Mouse (Mus musculus) CH12.LX (cell line): ENCODE data around the gene Cacna1c. TPM values are rescaled to one million over a fixed set of nuclear protein-coding genes. Genes with fewer than 3 reads are reported as not detected.

Source experiments
- DNase-seq: peaks from one replicate; pipeline ENCODE4 v3.0.0-alpha.2; 2013; ENCODE audit errors: extremely low read depth
- H3K27ac ChIP-seq: 2 replicates; pipeline ENCODE4 v1.5.1; 2012; ENCODE audit warnings: low read depth, mild to moderate bottlenecking, control low read depth, moderate library complexity; ENCODE audit not compliant: insufficient read depth
- H3K27me3 ChIP-seq: replicated peaks from 2 replicates; pipeline ENCODE3; 2012; ENCODE audit warnings: inconsistent platforms
- H3K36me3 ChIP-seq, 2 experiments: replicated peaks in 1 of 2; 2 replicates each; pipeline versions ENCODE3 to v1.6.1; 2012; ENCODE audit warnings: inconsistent platforms in 1 of 2, low read length in 1 of 2, mild to moderate bottlenecking in 1 of 2, mixed read lengths in 1 of 2, moderate library complexity in 1 of 2; ENCODE audit not compliant: control insufficient read depth in 1 of 2, insufficient read depth in 1 of 2
- H3K4me1 ChIP-seq, 2 experiments: 2 replicates each; pipeline ENCODE4 v1.6.1; 2012; ENCODE audit warnings: inconsistent platforms in 1 of 2, moderate library complexity in 1 of 2; ENCODE audit not compliant: insufficient read depth in 2 of 2, control insufficient read depth in 1 of 2
- H3K4me2 ChIP-seq: 2 replicates; pipeline ENCODE4 v1.6.1; 2012; ENCODE audit warnings: low read depth, mild to moderate bottlenecking, control low read depth; ENCODE audit not compliant: poor library complexity, insufficient read depth, severe bottlenecking
- H3K4me3 ChIP-seq, 3 experiments: fragments of 150-350 bp in 1 of 3; sonication (generic) in 1 of 3; replicated peaks in 1 of 3; 2 replicates each; pipeline versions ENCODE3 to v1.5.1; 2011 to 2012; ENCODE audit warnings: low read depth in 2 of 3, low read length in 2 of 3, mild to moderate bottlenecking in 2 of 3, moderate library complexity in 2 of 3, control low read depth in 1 of 3, improper control_type of control experiment in 1 of 3, inconsistent platforms in 1 of 3, mixed read lengths in 1 of 3; ENCODE audit not compliant: poor library complexity in 1 of 3
- H3K79me2 ChIP-seq: replicated peaks from 2 replicates; pipeline ENCODE4 v1.6.1; 2012; ENCODE audit warnings: mild to moderate bottlenecking, moderate library complexity; ENCODE audit not compliant: control insufficient read depth, poor library complexity, insufficient read depth, severe bottlenecking; ENCODE audit errors: extremely low read depth
- H3K9ac ChIP-seq: 2 replicates; pipeline ENCODE4 v1.6.1; 2012; ENCODE audit warnings: low read depth, mild to moderate bottlenecking, control low read depth, moderate library complexity; ENCODE audit not compliant: insufficient read depth
- H3K9me3 ChIP-seq: replicated peaks from 2 replicates; pipeline ENCODE3; 2012; ENCODE audit warnings: low read length, inconsistent platforms, mixed read lengths
- BHLHE40 ChIP-seq: IDR thresholded peaks from 2 replicates; pipeline ENCODE4 v1.6.1; 2011; ENCODE audit warnings: mild to moderate bottlenecking, low read depth, low read length, improper control_type of control experiment
- CHD1 ChIP-seq: IDR thresholded peaks from 2 replicates; pipeline ENCODE4 v1.6.1; 2012; ENCODE audit warnings: low read depth, low read length, improper control_type of control experiment, inconsistent platforms
- CHD2 ChIP-seq: IDR thresholded peaks from 2 replicates; pipeline ENCODE4 v1.6.1; 2011; ENCODE audit warnings: low read length, improper control_type of control experiment
- CTCF ChIP-seq, 2 experiments: IDR thresholded peaks in 1 of 2; conservative IDR thresholded peaks in 1 of 2; 2 replicates each; pipeline ENCODE4 v1.5.1; 2011 to 2012; ENCODE audit warnings: low read depth in 2 of 2, low read length in 2 of 2, improper control_type of control experiment in 1 of 2, inconsistent platforms in 1 of 2, mild to moderate bottlenecking in 1 of 2, moderate library complexity in 1 of 2
- ELF1 ChIP-seq: IDR thresholded peaks from 2 replicates; pipeline ENCODE4 v1.6.1; 2014; ENCODE audit warnings: low read depth, mild to moderate bottlenecking, inconsistent platforms, low read length, improper control_type of control experiment
- EP300 ChIP-seq: IDR thresholded peaks from 2 replicates; pipeline ENCODE4 v1.6.1; 2011; ENCODE audit warnings: low read length, improper control_type of control experiment
- ETS1 ChIP-seq: conservative IDR thresholded peaks from 2 replicates; pipeline ENCODE4 v1.6.1; 2012; ENCODE audit warnings: low read depth, mild to moderate bottlenecking, inconsistent platforms, low read length, improper control_type of control experiment, moderate library complexity
- GABPA ChIP-seq: IDR thresholded peaks from 2 replicates; pipeline ENCODE4 v1.6.1; 2012; ENCODE audit warnings: low read depth, low read length, improper control_type of control experiment, inconsistent platforms; ENCODE audit not compliant: insufficient replicate concordance
- JUN ChIP-seq: IDR thresholded peaks from 2 replicates; pipeline ENCODE4 v1.6.1; 2011; ENCODE audit warnings: low read depth, mild to moderate bottlenecking, low read length, improper control_type of control experiment, moderate library complexity; ENCODE audit not compliant: insufficient read depth
- JUND ChIP-seq: conservative IDR thresholded peaks from 2 replicates; pipeline ENCODE4 v1.6.1; 2011; ENCODE audit warnings: low read depth, low read length, improper control_type of control experiment
- MAFK ChIP-seq: IDR thresholded peaks from 2 replicates; pipeline ENCODE4 v1.6.1; 2011; ENCODE audit warnings: low read length, improper control_type of control experiment; ENCODE audit not compliant: insufficient replicate concordance
- MAX ChIP-seq: IDR thresholded peaks from 2 replicates; pipeline ENCODE4 v1.6.1; 2011; ENCODE audit warnings: low read length, improper control_type of control experiment
- MAZ ChIP-seq: IDR thresholded peaks from 2 replicates; pipeline ENCODE4 v1.6.1; 2012; ENCODE audit warnings: low read depth, mild to moderate bottlenecking, inconsistent platforms, low read length, improper control_type of control experiment, moderate library complexity
- MYC ChIP-seq: IDR thresholded peaks from 2 replicates; pipeline ENCODE4 v1.6.1; 2011; ENCODE audit warnings: low read depth, mild to moderate bottlenecking, improper control_type of control experiment, low read length
- NELFE ChIP-seq: IDR thresholded peaks from 2 replicates; pipeline ENCODE4 v1.6.1; 2011; ENCODE audit warnings: low read depth, low read length, improper control_type of control experiment
- NRF1 ChIP-seq: IDR thresholded peaks from 2 replicates; pipeline ENCODE4 v1.6.1; 2014; ENCODE audit warnings: low read depth, mild to moderate bottlenecking, inconsistent platforms, low read length, improper control_type of control experiment, moderate library complexity
- PAX5 ChIP-seq: IDR thresholded peaks from 2 replicates; pipeline ENCODE4 v1.6.1; 2012; ENCODE audit warnings: low read length, inconsistent platforms, mixed read lengths
- POLR2A ChIP-seq: IDR thresholded peaks from 2 replicates; pipeline ENCODE4 v1.6.1; 2011; ENCODE audit warnings: low read depth, mild to moderate bottlenecking, improper control_type of control experiment, low read length
- RAD21 ChIP-seq: IDR thresholded peaks from 2 replicates; pipeline ENCODE4 v1.6.1; 2011; ENCODE audit warnings: low read depth, mild to moderate bottlenecking, low read length, improper control_type of control experiment, moderate library complexity
- SIN3A ChIP-seq: IDR thresholded peaks from 2 replicates; pipeline ENCODE4 v1.6.1; 2012; ENCODE audit warnings: low read length, improper control_type of control experiment, inconsistent platforms
- SMC3 ChIP-seq: IDR thresholded peaks from 2 replicates; pipeline ENCODE4 v1.6.1; 2011; ENCODE audit warnings: low read depth, low read length, improper control_type of control experiment
- TBP ChIP-seq: conservative IDR thresholded peaks from 2 replicates; pipeline ENCODE4 v1.6.1; 2011; ENCODE audit warnings: low read depth, low read length, improper control_type of control experiment
- USF2 ChIP-seq: conservative IDR thresholded peaks from 2 replicates; pipeline ENCODE4 v1.6.1; 2011; ENCODE audit warnings: low read depth, low read length, improper control_type of control experiment
- ZC3H11A ChIP-seq: IDR thresholded peaks from 2 replicates; pipeline ENCODE4 v1.6.1; 2012; ENCODE audit warnings: low read depth, mild to moderate bottlenecking, inconsistent platforms, low read length, improper control_type of control experiment
- ZKSCAN1 ChIP-seq: IDR thresholded peaks from 2 replicates; pipeline ENCODE4 v1.6.1; 2012; ENCODE audit warnings: low read depth, inconsistent platforms, low read length, improper control_type of control experiment, borderline replicate concordance
- ZMIZ1 ChIP-seq: IDR thresholded peaks from 2 replicates; pipeline ENCODE4 v1.6.1; 2012; ENCODE audit warnings: low read depth, mild to moderate bottlenecking, inconsistent platforms, low read length, improper control_type of control experiment
- dilution Hi-C: fragments of 300-500 bp; cut with MboI; formaldehyde crosslinking; loops from 2 replicates; pipeline ENCODE4 v1.14.3; 2020; ENCODE audit warnings: low sequenced_read_pairs; ENCODE audit not compliant: extremely low pct_unique_long_range_greater_than_20kb, extremely low pct_ligation_motif_present
- in situ Hi-C: fragments of 300-500 bp; cut with MboI; formaldehyde crosslinking; loops from 3 replicates; pipeline ENCODE4 v1.14.3; 2019; ENCODE audit warnings: low sequenced_read_pairs, low pct_ligation_motif_present, low pct_unique_long_range_greater_than_20kb, mixed read lengths
- polyA plus RNA-seq: library from polyadenylated mRNA; unstranded; fragments of >175 nt; gene quantifications from 2 replicates; pipeline ENCODE4 v1.2.1, GENCODE M21; 2012; ENCODE audit warnings: low read depth; ENCODE audit not compliant: insufficient read length
- total RNA-seq, 2 experiments: library from RNA; depleted of rRNA; stranded (reverse); fragments of 300-350 nt in 1 of 2; fragments of >200 nt in 1 of 2; gene quantifications; 2 replicates each; pipeline ENCODE4 v1.2.3; 2012 to 2014

The Cacna1c gene
- total and polyA plus RNA-seq, 3 experiments = 0.04 TPM; not detected in 2

DNA sequence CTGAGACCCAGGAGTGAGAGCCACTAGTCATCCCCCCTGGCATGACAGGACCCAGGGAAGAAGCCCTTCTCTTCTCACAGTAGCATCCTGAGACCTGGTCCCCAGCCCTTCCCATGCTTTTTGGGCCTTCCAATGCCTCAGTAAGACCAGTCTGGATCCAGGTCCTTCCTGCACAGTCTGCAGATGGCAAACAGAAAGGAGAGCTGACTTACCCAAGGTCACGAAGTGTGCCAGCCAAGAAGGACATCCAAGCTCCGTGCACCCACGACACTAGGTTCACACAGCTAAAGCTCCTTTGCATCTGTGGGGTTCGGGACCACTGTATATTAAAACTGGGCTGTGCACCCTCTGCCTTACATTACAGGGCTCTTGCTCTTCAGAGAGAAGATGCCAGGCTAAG is 252.1 kb downstream of the Cacna1c start:
- no peak for DNase-seq
- no peak overlapping the region for H3K9ac ChIP-seq
- no peak overlapping the region for H3K4me2 ChIP-seq
- no peaks in the 10 kb centered on the region for H3K9me3 ChIP-seq
- in situ Hi-C loops (loop anchor here (25.0 kb wide), 1 partner anchor 168 kb away; no protein-coding TSS in a partner anchor), dilution Hi-C loops (no loop called here)
- H3K27ac ChIP-seq = no peak overlapping the region
- no peaks in the 10 kb centered on the region for H3K4me1 ChIP-seq
- H3K27me3 ChIP-seq = peaks cover 91% of the 10 kb centered on the region
- no peaks in the 10 kb centered on the region for H3K79me2 ChIP-seq
- no peak for TF ChIP-seq ETS1
- no peak for TF ChIP-seq TBP
- no peak for TF ChIP-seq MAFK
- TF ChIP-seq MAX = no peak
- TF ChIP-seq JUND = no peak
- no peak for TF ChIP-seq ELF1
- TF ChIP-seq EP300 = no peak
- TF ChIP-seq RAD21 = no peak
- no peak for TF ChIP-seq CHD2
- no peak for TF ChIP-seq NRF1
- no peak for TF ChIP-seq CHD1
- no peak for TF ChIP-seq USF2
- no peak for TF ChIP-seq GABPA
- no peak for TF ChIP-seq BHLHE40
- TF ChIP-seq NELFE = no peak
- no peak overlapping the region for H3K4me3 ChIP-seq
- no peaks in the 10 kb centered on the region for H3K36me3 ChIP-seq

DNA sequence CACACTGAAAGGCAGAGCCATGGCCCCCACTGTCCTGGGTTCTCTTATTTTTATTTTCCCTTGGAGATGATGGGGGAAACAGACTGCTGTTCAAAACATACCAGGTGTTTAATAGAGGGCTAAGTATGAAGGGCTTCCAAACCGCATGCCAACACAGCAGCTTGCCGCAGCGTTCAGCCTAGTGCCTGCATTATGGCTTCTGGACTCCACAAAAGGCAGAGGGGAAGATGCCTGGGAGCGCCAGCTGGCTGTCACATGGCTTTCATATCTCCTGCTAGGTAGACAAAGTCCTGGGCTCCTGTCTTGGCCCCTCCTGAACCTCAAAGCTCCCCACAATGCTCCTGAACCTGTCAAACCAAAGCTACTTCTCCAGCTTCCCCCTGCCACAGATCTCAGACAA is 254.4 kb downstream of the Cacna1c start:
- Histone ChIP-seq H3K9ac (no peak overlapping the region), H3K9me3 (no peaks in the 10 kb centered on the region), H3K79me2 (no peaks in the 10 kb centered on the region), H3K4me2 (no peak overlapping the region), H3K4me1 (no peaks in the 10 kb centered on the region), H3K27ac (no peak overlapping the region), H3K27me3 (peaks cover 91% of the 10 kb centered on the region), H3K4me3 (no peak overlapping the region), H3K36me3 (no peaks in the 10 kb centered on the region)
- dilution Hi-C loops (no loop called here), in situ Hi-C loops (loop anchor here (25.0 kb wide), 1 partner anchor 170 kb away; no protein-coding TSS in a partner anchor)
- no peak for TF ChIP-seq CTCF (conservative IDR thresholded peaks at IDR 0.05 in 1 of 2, IDR thresholded peaks at IDR 0.05 in 1 of 2; ENCODE audit: low read depth in 2 of 2, low read length in 2 of 2)
- no peak for TF ChIP-seq MYC
- TF ChIP-seq POLR2A = no peak
- no peak for TF ChIP-seq MAZ
- no peak for TF ChIP-seq SIN3A
- TF ChIP-seq BHLHE40 = no peak
- TF ChIP-seq MAX = no peak
- TF ChIP-seq NELFE = no peak
- no peak for TF ChIP-seq PAX5
- no peak for TF ChIP-seq SMC3
- no peak for TF ChIP-seq GABPA
- TF ChIP-seq CHD1 = no peak
- no peak for TF ChIP-seq ZMIZ1
- no peak for TF ChIP-seq JUN
- TF ChIP-seq MAFK = no peak
- no peak for TF ChIP-seq ZC3H11A
- TF ChIP-seq ZKSCAN1 = no peak
- no peak for DNase-seq
